Mouse (Mus musculus): ENCODE data around the gene Ralgps1.
"Not testable (repeated sequence)": the region's sequence is repeated elsewhere in the genome, so short reads cannot be mapped to it uniquely, and the experiment has no call there.

Ralgps1 gene

DNA sequence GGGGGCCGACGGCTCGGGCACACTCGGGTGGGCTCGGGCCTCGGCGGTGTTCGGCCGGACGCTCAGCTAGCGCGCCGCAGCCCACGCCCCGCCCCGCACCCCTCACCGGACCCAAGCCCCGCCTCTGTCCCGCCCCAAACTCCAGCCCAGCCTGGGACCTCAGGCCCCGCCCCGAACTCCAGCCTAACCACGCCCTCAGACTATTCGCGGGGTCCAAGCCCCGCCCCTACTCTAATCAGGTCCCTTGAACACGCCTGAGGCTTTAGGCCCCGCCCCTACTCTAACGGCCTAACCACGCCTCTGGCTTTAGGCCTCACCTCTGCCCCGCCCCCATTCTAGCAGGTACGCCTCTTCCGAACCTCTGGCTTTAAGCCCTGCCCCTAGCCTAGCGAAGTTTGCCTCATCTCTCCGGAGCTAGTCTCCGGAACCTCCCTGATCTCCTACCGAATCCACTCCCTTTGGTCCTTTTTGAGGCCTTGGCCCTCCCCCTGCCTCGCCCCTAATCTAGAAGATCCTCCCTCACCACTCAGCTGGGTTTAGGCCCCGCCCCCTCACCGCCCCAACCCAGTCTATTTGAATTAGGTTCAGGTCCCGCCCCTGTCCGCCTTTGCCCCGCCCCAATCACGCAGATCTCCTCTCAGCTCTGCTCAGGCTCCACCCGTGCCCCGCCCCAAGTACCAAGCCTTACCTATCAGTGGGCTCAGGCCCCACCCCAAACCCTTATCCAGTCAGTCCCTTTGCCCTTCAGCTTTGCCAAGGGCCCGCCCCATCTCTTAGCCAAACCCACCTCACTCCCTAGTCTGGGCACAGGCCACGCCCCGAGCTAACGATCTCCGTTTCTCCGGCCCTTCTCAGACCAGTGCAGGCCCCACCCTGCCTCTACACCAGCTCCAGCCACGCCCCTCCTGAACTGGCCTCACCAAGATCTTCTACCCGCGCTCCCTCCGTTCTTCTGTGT lies 240.5 kb downstream of the Ralgps1 start:
- peak; percentile 97 for DNase-seq (ENCODE audit: low spot score)

DNA sequence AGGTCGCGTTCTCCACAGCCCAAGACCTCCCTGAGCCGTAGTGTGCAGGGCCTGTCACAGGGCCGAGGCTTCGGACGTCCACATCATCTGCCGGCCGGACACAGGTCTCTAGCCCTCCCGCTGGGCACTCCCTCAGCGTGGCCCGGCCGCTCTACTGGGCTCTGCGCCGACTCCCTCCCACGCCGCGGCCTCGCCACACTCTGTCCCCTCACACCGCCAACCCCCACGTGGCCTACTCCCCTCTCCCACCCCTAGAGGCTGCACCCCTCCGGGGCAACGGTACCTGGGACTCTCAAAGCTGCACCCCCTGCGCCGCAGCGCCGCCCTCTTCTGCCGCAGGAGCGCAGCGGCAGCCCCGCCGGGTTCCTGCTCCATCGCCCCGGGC lies 241.2 kb downstream of the Ralgps1 start:
- no peak for DNase-seq (ENCODE audit: low spot score)

DNA sequence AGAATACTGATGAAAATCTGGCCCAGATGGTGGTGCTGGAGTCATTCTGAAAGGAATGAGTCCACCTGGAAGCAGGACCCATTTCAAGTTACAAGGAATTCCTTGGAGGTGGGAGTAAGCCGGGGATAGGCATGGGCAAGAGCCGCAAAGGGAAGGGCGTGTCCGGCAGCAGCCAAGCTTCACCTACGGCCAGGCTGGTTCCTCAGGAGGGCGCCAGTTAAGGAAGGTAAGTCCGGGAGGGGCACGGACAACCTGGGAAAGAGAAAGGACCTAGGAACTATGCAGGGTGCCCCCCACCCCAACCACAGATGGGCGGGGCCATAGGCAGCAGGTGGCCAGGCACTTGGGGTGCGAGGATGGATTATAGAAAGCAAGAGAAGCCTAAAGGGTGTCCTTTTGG lies 241.6 kb downstream of the Ralgps1 start:
- no peak for DNase-seq (ENCODE audit: low spot score)

- DNase-seq (ENCODE audit: low spot score), result no peak
Observed at GRCm38 (mm10) chr2:33129005-33129404, 242.3 kb downstream of the Ralgps1 start.

GRCm38 (mm10) chr2:33127271-33127670 lies 244.0 kb downstream of the Ralgps1 start:
- no peak for DNase-seq (ENCODE audit: low spot score)

DNA sequence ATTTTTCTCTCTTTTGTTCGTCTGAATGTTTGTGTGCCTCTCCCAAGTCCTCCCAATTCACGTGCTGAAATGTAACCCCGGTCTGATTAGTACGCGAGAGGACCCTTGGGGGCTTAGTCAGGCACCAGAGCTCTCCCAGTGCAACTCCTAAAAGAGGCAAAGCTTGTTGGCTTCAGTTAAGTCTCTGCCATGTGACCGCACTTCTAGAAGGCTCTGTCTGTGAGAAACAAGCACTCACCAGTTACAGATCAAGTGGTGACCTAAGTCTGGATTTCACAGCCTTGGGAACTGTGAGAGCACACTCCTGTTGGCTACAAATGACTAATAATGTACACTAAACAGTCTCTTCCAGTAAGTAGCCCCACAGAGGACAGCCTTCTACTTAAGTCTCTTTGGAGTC lies 248.4 kb downstream of the Ralgps1 start:
- DNase-seq (ENCODE audit: low spot score), result no peak

GRCm38 (mm10) chr2:33100536-33100935 lies 270.8 kb downstream of the Ralgps1 start:
- no peak for DNase-seq (ENCODE audit: low spot score)

DNA sequence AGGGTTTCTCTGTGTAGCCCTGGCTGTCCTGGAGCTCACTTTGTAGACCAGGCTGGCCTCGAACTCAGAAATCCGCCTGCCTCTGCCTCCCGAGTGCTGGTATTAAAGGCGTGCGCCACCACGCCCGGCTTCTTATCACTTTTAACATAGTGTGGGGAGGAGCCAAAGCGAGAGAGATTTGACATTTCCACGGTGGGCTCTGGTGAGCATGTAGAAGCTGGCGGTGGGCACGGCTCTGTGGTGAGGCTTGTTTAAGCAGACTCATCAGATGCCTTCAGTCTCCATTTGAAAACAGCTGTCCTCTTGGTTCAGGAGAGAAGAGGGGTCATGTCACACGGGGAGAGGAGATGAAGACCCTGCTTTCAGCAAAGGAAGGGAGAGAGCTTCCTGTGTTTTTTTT lies 274.0 kb downstream of the Ralgps1 start:
- not testable (repeated sequence) for DNase-seq (ENCODE audit: low spot score)

DNA sequence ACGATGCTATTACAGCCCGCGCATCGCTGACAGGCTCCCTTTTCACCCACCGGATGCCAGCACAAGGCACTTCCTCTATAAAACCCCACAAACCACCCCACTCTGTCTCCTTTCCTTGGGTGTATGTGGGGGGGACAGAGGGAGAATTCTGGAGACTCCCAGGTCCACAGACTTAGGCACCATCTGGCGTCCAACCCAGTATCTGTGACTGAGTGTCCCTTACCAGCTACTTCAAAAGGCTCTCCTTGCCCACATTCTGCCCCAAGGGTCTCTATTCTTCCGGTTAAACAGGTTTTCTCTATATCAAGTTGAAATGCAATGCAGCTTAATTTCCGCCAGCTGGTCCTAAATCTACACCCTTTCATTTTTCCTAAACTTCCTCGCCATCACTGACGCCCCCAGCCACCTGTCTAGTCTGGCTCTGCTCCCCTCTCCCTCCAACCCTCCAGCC lies 276.0 kb downstream of the Ralgps1 start:
- no peak for DNase-seq (ENCODE audit: low spot score)

DNA sequence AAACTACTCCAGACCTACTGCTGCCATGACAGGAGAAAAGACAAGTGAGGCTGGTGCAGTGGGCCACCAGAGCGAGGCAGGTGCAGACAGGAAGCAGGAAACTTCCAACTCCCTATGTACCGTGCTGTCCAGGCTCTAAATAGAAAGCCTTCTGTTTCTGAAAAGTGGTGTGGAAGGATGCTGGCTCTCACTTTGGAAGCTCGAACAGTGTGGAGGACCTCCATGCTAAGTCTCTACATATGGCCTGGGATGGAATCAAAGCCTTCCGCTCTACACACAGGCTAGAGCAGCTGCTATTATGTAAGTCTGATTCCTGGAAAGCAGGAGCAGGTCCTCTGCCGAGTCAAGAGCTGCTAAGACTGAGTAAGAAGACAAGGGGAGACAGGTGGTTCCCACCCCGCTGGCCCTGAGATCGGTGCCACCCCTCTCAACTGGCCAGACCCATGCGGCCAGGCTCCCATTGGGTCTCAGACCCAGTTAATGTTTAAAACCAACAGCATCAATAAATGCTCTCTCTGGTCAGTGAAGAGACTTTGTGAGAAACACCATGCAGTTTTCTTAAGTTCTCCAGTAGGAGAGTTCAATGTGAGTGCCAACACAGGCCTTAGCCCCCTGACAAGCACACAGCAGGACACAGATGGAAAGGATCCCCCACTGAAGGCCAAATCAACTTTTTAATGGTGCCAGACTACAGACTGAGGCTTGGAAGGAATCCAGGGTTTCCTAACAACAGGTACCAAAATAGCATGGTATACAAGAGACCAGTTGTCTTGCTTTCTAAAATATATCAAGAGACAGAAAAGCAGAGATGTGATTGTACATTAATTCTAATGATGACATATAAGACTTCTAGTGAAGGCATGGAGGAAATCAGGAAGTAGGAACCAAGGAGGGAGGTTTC lies 280.4 kb downstream of the Ralgps1 start:
- no peak for DNase-seq (ENCODE audit: low spot score)

- not testable (repeated sequence) for DNase-seq (ENCODE audit: low spot score)
Observed at GRCm38 (mm10) chr2:33090033-33090400, 281.3 kb downstream of the Ralgps1 start.

DNA sequence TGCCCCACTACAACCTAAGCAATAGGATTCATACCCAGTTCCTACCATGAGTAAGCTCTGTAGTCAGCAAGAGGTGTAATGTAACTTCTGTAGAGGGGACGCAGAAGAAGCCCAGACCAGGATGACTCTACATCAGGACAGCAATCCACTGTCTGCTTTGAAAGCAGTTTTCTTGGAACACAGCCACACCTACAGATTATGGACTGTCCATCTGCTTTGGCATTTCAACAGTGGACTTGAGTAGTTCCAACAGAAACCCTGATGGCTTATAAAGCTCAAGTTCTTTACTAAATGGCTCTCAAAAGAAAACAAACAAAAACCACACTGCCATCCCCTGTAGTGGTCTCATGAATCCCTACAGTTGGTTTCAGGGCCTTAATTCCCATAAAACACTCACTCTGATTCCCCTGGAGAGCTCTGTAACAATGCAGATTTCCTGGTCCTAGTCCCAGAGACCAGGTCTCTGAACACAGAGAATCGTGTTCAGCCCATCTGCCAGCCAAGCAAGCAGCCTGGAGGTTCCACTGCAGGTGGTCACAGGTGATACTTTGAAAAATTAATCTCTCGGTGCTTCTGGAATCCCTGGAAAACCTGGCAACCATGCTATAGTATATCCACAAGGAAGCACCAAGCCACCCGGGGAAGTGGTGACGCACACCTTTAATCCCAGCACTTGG lies 281.8 kb downstream of the Ralgps1 start:
- no peak for DNase-seq (ENCODE audit: low spot score)

GRCm38 (mm10) chr2:33086671-33087363 lies 284.5 kb downstream of the Ralgps1 start:
- DNase-seq (ENCODE audit: low spot score), result no peak

DNA sequence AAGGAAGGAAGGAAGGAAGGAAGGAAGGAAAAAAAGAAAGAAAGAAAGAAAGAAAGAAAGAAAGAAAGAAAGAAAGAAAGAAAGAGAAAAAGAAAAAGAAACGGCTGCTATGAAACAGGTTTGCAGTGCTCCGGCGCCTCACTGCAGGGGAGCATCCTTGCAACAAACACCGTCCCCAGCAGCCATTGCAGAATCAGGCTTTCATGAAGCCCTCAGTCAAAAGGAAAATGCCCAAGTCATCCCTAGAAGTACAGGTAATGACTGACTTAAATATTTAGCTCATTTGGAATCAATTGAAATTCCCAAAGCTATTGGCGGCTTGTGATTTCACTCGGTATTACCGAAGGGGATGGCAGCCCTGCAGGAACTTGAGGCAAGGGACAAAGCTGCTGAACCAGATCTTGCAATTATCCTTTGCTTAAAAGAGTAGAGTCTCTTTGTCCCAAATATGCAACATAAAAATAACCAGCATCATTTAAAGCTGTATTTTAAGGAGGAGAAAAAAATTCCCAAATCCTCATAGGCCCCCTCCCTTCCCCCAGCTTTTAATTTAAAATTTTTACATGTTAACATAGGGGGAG lies 285.2 kb downstream of the Ralgps1 start:
- DNase-seq (ENCODE audit: low spot score), result no peak

DNA sequence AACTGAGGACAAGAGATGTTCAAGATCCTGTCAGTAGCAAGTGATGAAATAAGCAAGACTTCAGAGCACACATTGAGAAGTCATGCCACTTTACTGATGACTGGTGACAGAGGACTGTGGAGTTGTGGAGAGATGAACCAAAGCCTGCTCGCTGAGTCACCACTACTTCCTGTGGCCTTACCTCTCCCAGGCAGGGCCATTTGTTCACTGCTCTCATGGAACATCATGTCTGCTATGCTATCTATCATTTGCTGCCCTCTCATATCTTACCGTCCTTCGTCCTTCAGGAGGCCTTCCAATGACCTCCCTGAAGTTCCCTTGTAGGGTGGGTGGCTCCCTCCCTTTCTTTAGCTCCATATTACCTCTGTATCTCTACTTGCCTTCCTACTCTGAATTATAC lies 287.1 kb downstream of the Ralgps1 start:
- no peak for DNase-seq (ENCODE audit: low spot score)
